Mouse (Mus musculus) frontal cortex, postnatal 25 days (tissue): ENCODE results near the gene Cmtm8.
A peak's percentile ranks its signal among the peaks of the same experiment; 100 is the strongest.

ENCODE experiments used
- DNase-seq, 2 experiments: peaks; one replicate each; pipeline ENCODE4 v3.0.0; 2022; ENCODE audit warnings: low spot score in 2 of 2

Gene Cmtm8

DNA sequence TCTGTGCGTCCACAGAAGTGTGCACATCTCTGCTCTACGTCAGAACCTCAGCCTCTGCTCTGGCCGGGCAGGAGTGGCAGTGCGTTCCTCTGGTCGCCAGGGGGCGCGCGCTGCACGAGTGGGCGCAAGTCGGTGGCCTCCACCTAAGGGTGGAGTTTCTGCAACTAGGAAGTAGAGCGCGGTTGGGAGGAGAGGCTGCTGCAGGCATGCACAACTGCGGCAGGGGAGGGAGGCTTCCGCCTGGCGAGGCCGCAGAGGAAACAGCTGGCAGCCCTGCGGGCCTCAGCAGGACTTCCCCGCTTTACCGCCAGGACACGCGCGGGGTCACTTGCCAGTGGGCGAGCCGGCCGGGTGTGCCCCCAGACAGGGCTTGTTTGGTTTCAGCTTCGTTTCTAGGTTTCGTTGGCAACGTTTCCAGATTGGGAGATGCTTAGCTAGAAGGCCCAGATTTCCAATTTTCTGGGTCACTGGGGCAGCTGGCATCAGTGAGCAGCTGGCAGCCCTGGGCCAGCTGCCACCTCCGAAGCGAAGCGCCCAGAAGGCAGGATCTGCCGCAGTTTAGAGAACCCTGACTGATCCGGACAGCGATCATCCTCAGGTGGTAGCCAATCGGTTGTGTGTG is 91.0 kb downstream of the Cmtm8 start:
- DNase-seq, result peak; percentile 90 to 91

DNA sequence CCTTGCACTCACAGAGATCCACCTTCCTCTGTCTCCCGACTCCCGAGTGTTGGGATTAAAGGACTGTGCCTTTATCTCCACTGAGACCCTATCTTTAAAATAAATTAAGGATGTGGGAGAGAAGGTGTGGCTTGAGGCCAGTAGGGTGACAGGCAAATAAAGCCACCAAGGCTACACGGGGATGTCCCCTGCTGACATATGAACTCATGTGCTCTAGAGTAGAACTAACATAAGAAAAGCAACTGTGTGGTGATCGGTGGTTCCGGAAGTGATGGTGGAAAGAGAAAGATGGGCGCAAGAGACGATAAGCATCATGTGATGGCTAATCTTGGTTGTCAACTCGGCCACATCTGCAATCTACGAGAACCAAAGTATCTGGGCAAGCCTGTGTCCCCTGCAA is 91.6 kb downstream of the Cmtm8 start:
- no peak for DNase-seq

DNA sequence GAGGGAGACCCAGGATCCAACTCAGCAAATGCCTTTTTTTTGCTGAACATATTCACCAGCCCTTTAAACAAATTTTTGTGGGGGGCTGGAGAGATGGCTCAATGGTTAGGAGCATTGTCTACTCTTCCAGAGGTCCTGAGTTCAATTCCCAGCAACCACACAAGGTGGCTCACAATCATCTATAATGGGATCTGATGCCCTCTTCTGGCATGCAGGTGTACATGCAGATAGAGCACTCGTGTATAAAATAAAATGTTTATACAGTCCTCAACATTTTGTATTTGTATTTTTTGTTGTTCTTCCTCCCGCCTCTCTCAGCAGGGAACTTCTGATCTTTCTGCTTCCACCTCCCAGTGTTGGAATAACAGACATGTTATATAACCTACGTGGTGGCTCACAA is 92.4 kb downstream of the Cmtm8 start:
- DNase-seq, result no peak

DNA sequence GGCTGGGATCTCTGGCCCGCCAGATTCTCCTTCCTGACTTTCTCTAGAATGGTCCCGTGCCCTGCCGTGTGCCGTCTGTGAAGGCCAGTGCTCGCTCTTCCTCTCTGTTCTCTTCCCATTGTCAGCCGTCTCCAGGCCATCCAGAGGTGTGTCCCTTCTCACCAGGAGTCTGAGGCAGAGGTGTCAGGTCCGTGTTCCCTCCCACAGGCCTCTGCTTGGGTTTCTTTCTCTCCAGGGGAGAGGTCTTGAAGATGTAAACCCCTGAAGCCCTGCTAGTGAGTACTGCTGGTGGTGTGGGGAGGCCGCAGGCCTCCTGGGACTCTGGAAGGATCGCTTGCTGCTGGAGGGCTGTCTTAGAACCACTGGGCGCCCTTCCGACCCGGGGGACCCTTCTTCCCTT is 96.5 kb downstream of the Cmtm8 start:
- no peak for DNase-seq

DNA sequence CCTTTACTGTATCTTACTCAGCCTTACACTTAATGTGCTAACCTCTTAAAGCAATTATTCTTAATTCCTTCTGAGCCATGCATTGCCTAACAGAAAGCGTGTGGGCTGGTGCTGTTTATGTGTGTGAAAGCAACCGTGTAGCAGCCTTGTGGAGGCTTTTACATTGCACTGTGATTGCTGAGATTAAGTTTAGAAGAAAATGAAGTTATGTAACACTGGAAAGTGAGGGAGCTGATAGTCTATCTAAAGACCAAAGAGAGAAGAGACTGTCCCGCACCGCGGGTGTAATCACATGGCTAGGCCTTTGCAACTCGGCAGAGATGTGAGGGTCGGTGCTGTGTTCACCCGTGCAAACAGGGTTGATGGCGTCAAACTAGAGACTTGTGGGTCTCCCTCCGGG is 96.9 kb downstream of the Cmtm8 start:
- no peak for DNase-seq

DNA sequence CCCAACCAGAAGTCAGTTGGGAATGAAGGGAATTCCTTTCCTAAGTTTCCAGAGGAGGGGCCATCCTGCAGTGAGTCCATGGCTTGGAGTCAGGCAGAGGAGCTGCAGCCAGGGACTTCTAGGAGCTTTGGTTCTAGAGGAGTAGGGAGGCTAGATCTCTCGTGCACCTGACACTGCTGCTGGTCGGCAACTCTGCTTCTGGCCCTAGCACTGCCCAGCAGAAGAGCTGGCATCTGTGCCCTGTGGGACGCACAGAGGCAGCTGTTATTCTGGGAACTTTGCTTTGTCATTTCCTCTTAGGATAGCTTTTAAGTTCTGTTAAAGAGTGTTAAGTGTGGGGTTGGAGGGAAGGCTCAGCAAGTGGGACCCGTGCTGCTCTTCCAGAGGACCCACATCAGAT is 98.3 kb downstream of the Cmtm8 start:
- no peak for DNase-seq

DNA sequence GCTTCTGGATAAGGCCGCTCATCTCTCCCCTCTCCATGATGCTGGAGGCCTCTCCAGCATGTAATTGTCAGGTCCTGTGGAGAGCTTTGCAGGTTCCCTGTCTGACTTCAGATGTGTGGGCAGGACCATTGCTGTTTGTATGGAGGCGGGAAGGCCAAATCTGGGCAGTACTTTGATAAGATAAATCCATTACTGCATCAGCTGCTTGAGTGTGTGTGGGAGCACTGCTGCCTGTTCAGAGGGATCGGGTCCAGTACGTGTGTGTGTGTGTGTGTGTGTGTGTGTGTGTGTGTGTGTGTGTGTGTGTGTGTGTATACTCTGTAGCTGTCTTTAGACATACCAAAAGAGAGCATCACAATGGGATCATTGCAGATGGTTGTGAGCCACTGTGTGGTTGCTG is 98.8 kb downstream of the Cmtm8 start:
- no peak for DNase-seq

DNA sequence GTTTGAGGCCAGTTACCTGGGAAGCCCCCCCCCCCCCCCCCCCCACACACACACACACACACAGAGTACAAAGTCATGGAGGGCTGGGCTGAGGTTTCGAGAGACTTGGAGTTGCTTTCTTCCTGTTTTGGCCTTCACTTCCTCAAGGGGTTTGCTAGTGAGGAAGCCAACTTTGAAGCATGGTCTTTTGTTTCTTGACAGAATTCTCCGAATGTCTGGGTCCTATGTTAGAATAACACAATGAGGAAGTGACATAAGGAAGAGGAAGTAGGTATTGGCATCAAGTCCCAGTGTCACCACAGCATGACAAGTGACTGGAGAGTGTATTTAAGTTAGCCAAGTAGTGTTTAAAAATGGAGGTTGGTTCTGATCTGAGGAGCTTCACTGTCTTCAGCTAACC is 101.2 kb downstream of the Cmtm8 start:
- DNase-seq, result no peak

DNA sequence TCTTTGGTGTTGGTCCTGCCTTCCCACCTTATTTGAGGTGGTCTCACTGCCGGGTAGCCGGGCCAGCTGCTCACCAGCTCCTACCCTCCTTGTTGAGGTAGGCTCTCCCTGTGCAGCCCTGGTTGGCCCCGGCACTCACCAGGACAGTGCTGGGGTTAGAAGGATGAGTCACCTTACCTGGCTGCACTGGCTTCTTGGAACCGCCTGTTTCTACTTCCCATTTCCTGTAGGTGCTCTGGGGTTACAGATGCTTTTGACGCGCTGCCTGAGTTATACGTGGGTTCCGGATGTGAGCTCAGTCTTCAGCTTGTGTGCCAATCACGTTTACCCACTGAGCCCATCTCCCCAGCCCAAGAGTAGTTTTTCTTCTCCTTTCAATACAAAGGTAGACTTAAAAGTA is 103.6 kb downstream of the Cmtm8 start:
- DNase-seq, result no peak
